ENCODE assay signal across 20 mouse cellular contexts in the genomic region with DNA sequence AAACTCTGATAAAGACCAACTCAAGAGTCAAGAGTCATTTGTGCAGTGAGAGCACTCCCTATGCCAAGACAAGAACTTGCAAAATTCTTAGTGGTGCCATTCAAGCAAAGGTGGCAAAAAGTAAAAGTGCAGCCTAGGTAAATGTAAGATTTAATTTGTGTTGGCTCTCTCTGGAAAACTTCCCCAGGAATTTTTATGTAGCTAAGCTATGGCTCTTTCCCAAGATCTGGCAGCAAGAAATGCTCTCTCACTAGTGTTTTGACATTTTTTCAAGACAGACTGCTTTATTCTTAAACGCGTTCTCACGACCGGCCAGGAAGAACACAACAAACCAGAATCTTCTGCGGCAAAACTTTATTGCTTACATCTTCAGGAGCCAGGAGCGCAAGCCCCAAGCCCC.
"Had no signal": no experiment of that assay in that cellular context is flagged by ENCODE, and none has a peak within 500 bp of the region (broad histone marks: within the 10 kb centered on the region; RNA-seq: fewer than 3 reads in every experiment).

No protein-coding gene starts in this region.

- H3K36me3 ChIP-seq: liver, embryonic 13.5 days; liver, embryonic 15.5 days; lung, embryonic 15.5 days; midbrain, embryonic 13.5 days; midbrain, embryonic 15.5 days; neural tube, embryonic 12.5 days had no signal

- H3K9ac ChIP-seq: liver, embryonic 13.5 days; liver, embryonic 15.5 days; liver, postnatal 0 days; lung, embryonic 15.5 days; midbrain, embryonic 13.5 days; midbrain, embryonic 15.5 days; neural tube, embryonic 12.5 days had no signal

- H3K27ac ChIP-seq: liver, embryonic 13.5 days; liver, embryonic 15.5 days; lung, embryonic 15.5 days; macrophage; midbrain, embryonic 13.5 days; midbrain, embryonic 15.5 days; neural tube, embryonic 12.5 days had no signal

- ATAC-seq: liver, postnatal 0 days; midbrain, embryonic 13.5 days; midbrain, embryonic 15.5 days had no signal

- H3K4me1 ChIP-seq: liver, embryonic 13.5 days; liver, embryonic 15.5 days; lung, embryonic 15.5 days; megakaryocyte, embryonic 14.5 days; midbrain, embryonic 13.5 days; midbrain, embryonic 15.5 days; neural tube, embryonic 12.5 days had no signal

- H3K27me3 ChIP-seq: liver, embryonic 13.5 days; liver, embryonic 15.5 days; lung, embryonic 15.5 days; megakaryocyte, embryonic 14.5 days; midbrain, embryonic 13.5 days; midbrain, embryonic 15.5 days; neural tube, embryonic 12.5 days had no signal

- H3K4me3 ChIP-seq: liver, embryonic 13.5 days; liver, embryonic 15.5 days; lung, embryonic 15.5 days; megakaryocyte, embryonic 14.5 days; midbrain, embryonic 13.5 days; midbrain, embryonic 15.5 days; neural tube, embryonic 12.5 days had no signal

- H3K4me2 ChIP-seq: liver, embryonic 13.5 days; liver, embryonic 15.5 days; lung, embryonic 15.5 days; midbrain, embryonic 11.5 days; midbrain, embryonic 13.5 days; midbrain, embryonic 15.5 days; neural tube, embryonic 12.5 days had no signal

- H3K9me3 ChIP-seq: liver, embryonic 13.5 days; liver, embryonic 15.5 days; lung, embryonic 15.5 days; megakaryocyte, embryonic 14.5 days; midbrain, embryonic 13.5 days; midbrain, embryonic 15.5 days; neural tube, embryonic 12.5 days had no signal

- DNase-seq: liver, embryonic 13.5 days; liver, postnatal 0 days; lung, postnatal 10 days; lung, postnatal 36 days; retina, postnatal 1 day; right cerebral cortex, adult 18-20 months; right cerebral cortex, postnatal 25 days; right cerebral cortex, postnatal 4 days; spleen, adult 18-20 months; thymus, adult 2 months; thymus, postnatal 25 days; thymus, postnatal 4 days had no signal
